Mouse (Mus musculus) intestine, embryonic 15.5 days (tissue): Measurements from ENCODE around the gene Lilra5. TPM values are rescaled to one million over a fixed set of nuclear protein-coding genes. Genes with fewer than 3 reads are reported as not detected.
"Not testable (repeated sequence)": the region's sequence is repeated elsewhere in the genome, so short reads cannot be mapped to it uniquely, and the experiment has no call there.

ENCODE experiments used
- ATAC-seq: fragments of 200-750 bp; cut with Nextera tagmentation; 2 replicates; pipeline ENCODE4 v1.8.0; 2017; ENCODE audit warnings: moderate TSS enrichment, moderate library complexity
- H3K27ac ChIP-seq: fragments of 300-500 bp; sonication (generic); 2 replicates; pipeline ENCODE4 v1.5.1; 2015; ENCODE audit warnings: mild to moderate bottlenecking, inconsistent platforms
- H3K27me3 ChIP-seq: fragments of 300-500 bp; sonication (generic); replicated peaks from 2 replicates; pipeline ENCODE4 v1.6.1; 2015; ENCODE audit warnings: inconsistent platforms
- H3K36me3 ChIP-seq: fragments of 300-500 bp; sonication (generic); 2 replicates; pipeline ENCODE4 v1.6.1; 2015; ENCODE audit warnings: inconsistent platforms
- H3K4me1 ChIP-seq: fragments of 300-500 bp; sonication (generic); replicated peaks from 2 replicates; pipeline ENCODE4 v1.6.1; 2015; ENCODE audit warnings: inconsistent platforms
- H3K4me2 ChIP-seq: fragments of 300-500 bp; sonication (generic); replicated peaks from 2 replicates; pipeline ENCODE4 v1.6.1; 2015; ENCODE audit warnings: mild to moderate bottlenecking, inconsistent platforms
- H3K4me3 ChIP-seq: fragments of 300-500 bp; sonication (generic); replicated peaks from 2 replicates; pipeline ENCODE4 v1.5.1; 2015; ENCODE audit warnings: inconsistent platforms
- H3K9ac ChIP-seq: fragments of 300-500 bp; sonication (generic); 2 replicates; pipeline ENCODE4 v1.6.1; 2015; ENCODE audit warnings: inconsistent platforms
- H3K9me3 ChIP-seq: fragments of 300-500 bp; sonication (generic); 2 replicates; pipeline ENCODE4 v1.6.1; 2016; ENCODE audit warnings: inconsistent platforms
- WGBS: fragments of 180-500 bp; shearing (Covaris S2); methylation state at CpG from one replicate; pipeline ENCODE4 v1.1.7; 2015; 5-methylcytosine and 5-hydroxymethylcytosine counted together
- polyA plus RNA-seq: library from polyadenylated mRNA; unstranded; fragments of >200 nt; fragmentation: Nextera tagmentation; extraction: Ambion mirVana; gene quantifications from 2 replicates; pipeline ENCODE4 v1.2.1, GENCODE M21; 2015

Lilra5 gene
- polyA plus RNA-seq, 1 experiment from 2014 or later = 0.19 TPM

DNA sequence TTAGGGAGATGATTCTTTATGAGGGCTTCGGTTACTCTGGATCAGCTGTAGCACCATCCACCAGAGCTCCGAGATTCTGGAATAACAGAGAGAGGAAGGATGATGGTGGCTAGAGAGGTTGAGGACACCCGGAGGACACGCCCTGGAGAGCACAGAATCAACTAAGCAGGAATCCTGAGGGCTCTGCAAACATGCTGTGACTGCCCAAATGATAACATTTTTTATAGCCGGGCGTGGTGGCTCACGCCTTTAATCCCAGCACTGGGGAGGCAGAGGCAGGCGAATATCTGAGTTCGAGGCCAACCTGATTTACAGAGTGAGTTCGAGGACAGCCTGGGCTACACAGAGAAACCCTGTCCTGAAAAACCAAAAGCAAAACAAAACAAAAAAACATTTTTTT, 37.9 kb downstream of the Lilra5 start:
- WGBS = 86% methylated on average over 10 of the region's 10 CpGs
- not testable (repeated sequence) for H3K27ac ChIP-seq, H3K9me3 ChIP-seq, H3K4me2 ChIP-seq, H3K9ac ChIP-seq, ATAC-seq, H3K4me1 ChIP-seq, H3K36me3 ChIP-seq, H3K4me3 ChIP-seq, H3K27me3 ChIP-seq

GRCm38 (mm10) chr7:4292638-4293037, 55.1 kb downstream of the Lilra5 start:
- Histone ChIP-seq H3K9ac (no peak overlapping the region), H3K4me1 (no peaks in the 10 kb centered on the region), H3K4me3 (no peak overlapping the region), H3K27ac (no peak overlapping the region), H3K4me2 (no peak overlapping the region), H3K27me3 (no peaks in the 10 kb centered on the region), H3K9me3 (no peaks in the 10 kb centered on the region), H3K36me3 (no peaks in the 10 kb centered on the region)
- ATAC-seq = no peak
- 71% methylated on average over 5 of the region's 5 CpGs for WGBS

Other genes starting within 250 kb of the Lilra5 start
- 2.7 and 2.9 TPM in 2 replicates for gene Lair1, start 174.6 kb upstream of the Lilra5 start, polyA plus RNA-seq
- gene Ttyh1, start 118.3 kb upstream of the Lilra5 start, polyA plus RNA-seq = 7.1 and 9.7 TPM in 2 replicates
- 46.3 and 49.2 TPM in 2 replicates for gene Leng8, start 100.7 kb upstream of the Lilra5 start, polyA plus RNA-seq
- 4.5 and 4.9 TPM in 2 replicates for gene Leng9, start 87.4 kb upstream of the Lilra5 start, polyA plus RNA-seq
- 66.3 and 68.6 TPM in 2 replicates for gene Cdc42ep5, start 72.9 kb upstream of the Lilra5 start, polyA plus RNA-seq
- gene Ncr1, start 100.0 kb downstream of the Lilra5 start, polyA plus RNA-seq = 0.13 TPM in 1 of 2 replicates, not detected in the other
- 0.08 and 0.19 TPM in 2 replicates for gene Gp6, start 160.0 kb downstream of the Lilra5 start, polyA plus RNA-seq
- gene Rdh13, start 207.9 kb downstream of the Lilra5 start, polyA plus RNA-seq = 28.7 and 28.9 TPM in 2 replicates
- 3.4 and 3.9 TPM in 2 replicates for gene Eps8l1, start 222.9 kb downstream of the Lilra5 start, polyA plus RNA-seq